11 mouse cellular contexts compared by ENCODE assay signal in the genomic region with DNA sequence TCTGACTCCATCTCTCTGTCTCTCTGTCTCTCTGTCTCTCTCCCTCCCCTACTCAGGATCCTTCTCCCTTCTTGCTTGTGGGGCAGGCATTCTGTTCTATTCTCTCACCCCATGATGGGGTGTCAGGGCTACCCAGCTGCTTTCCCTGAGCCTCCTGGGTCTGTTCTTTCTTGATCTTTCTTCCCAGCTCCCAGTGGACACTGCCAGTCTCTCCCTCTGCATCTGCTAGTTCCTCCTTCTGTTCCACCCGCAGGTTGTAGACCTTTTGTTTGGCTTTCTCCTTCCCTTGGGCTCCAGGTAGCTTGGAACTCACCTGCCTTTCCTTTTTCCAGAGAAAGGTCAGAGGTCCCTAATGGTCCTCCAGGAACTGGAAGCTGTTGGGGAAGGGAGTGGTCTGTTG. TPM values are rescaled to one million over a fixed set of nuclear protein-coding genes. Genes with fewer than 3 reads are reported as not detected.
DNase-seq lines count a peak whose midpoint lies in the region; ATAC-seq and TF ChIP-seq lines count a peak whose summit lies in the region.
"Had no signal": no experiment of that assay in that cellular context is flagged by ENCODE, and none has a peak within 500 bp of the region (broad histone marks: within the 10 kb centered on the region; RNA-seq: fewer than 3 reads in every experiment).

No protein-coding gene starts in this region.

- H3K4me1 ChIP-seq in kidney, embryonic 14.5 days (ENCODE audit: control insufficient read depth, insufficient read depth, low read length), result peaks cover 36% of the 10 kb centered on the region
- H3K4me1 ChIP-seq in embryonic facial prominence, embryonic 14.5 days (ENCODE audit: control insufficient read depth, insufficient read depth, low read length), result peaks cover 37% of the 10 kb centered on the region
- peaks cover 25% of the 10 kb centered on the region for H3K4me1 ChIP-seq in intestine, embryonic 16.5 days (ENCODE audit: control insufficient read depth, insufficient read depth, low read length)
- peaks cover 22% of the 10 kb centered on the region; the same call in 1 of the 2 replicates for H3K4me1 ChIP-seq in midbrain, postnatal 0 days (ENCODE audit: insufficient read depth, low read length)

- no peak for TF ChIP-seq CTCF in midbrain, postnatal 0 days (IDR thresholded peaks at IDR 0.05)

- no peaks in the 10 kb centered on the region for H3K27me3 ChIP-seq in kidney, embryonic 14.5 days (ENCODE audit: control insufficient read depth, insufficient read depth, low read length)
- H3K27me3 ChIP-seq in embryonic facial prominence, embryonic 14.5 days (replicated peaks; ENCODE audit: control insufficient read depth, insufficient read depth, low read length), result no peaks in the 10 kb centered on the region
- H3K27me3 ChIP-seq in intestine, embryonic 16.5 days (replicated peaks; ENCODE audit: control insufficient read depth, insufficient read depth, low read length), result no peaks in the 10 kb centered on the region
- no peaks in the 10 kb centered on the region for H3K27me3 ChIP-seq in midbrain, postnatal 0 days (ENCODE audit: insufficient read depth, low read length)

- H3K4me2 ChIP-seq in kidney, embryonic 14.5 days (replicated peaks; ENCODE audit: low read depth, low read length), result peak overlapping the region; percentile 90
- H3K4me2 ChIP-seq in embryonic facial prominence, embryonic 14.5 days (ENCODE audit: low read depth, low read length), result peak overlapping the region; percentile 69
- peak overlapping the region; percentile 46 for H3K4me2 ChIP-seq in intestine, embryonic 16.5 days (ENCODE audit: low read depth, low read length)
- peak overlapping the region; percentile 88 for H3K4me2 ChIP-seq in midbrain, postnatal 0 days (ENCODE audit: low read depth, low read length, poor library complexity, severe bottlenecking)

- ATAC-seq in kidney, embryonic 14.5 days (ENCODE audit: low FRiP score, low TSS enrichment), result no peak
- ATAC-seq in embryonic facial prominence, embryonic 14.5 days (ENCODE audit: low read depth), result no peak
- ATAC-seq in intestine, embryonic 16.5 days, result no peak
- no peak for ATAC-seq in midbrain, postnatal 0 days (ENCODE audit: low FRiP score)

- peak overlapping the region; percentile 19; the same call in 1 of the 2 replicates for H3K9ac ChIP-seq in kidney, embryonic 14.5 days (ENCODE audit: low read depth, low read length)
- peak overlapping the region; percentile 85 for H3K9ac ChIP-seq in embryonic facial prominence, embryonic 14.5 days (ENCODE audit: low read depth, low read length)
- no peak overlapping the region for H3K9ac ChIP-seq in intestine, embryonic 16.5 days (ENCODE audit: low read depth, low read length)
- peak overlapping the region; percentile 97 for H3K9ac ChIP-seq in midbrain, postnatal 0 days (replicated peaks; ENCODE audit: low read length, poor library complexity, severe bottlenecking)

- no peak for DNase-seq in kidney, postnatal 10 days
- DNase-seq in embryonic facial prominence, embryonic 14.5 days (ENCODE audit: low spot score), result no peak
- DNase-seq in midbrain, postnatal 0 days (ENCODE audit: low spot score), result no peak
- no peak for DNase-seq in left cerebral cortex, postnatal 25 days (ENCODE audit: low spot score in 2 of 2)
- DNase-seq in layer of hippocampus, adult 11-12 months (ENCODE audit: low spot score), result no peak
- no peak for DNase-seq in left cerebral cortex, adult 8-10 months (ENCODE audit: low spot score in 2 of 2)
- DNase-seq: thymus, postnatal 4 days had no signal

- H3K4me3 ChIP-seq in kidney, embryonic 14.5 days (ENCODE audit: low read length), result peak overlapping the region; percentile 75; the same call in 1 of the 2 replicates
- peak overlapping the region; percentile 81 for H3K4me3 ChIP-seq in embryonic facial prominence, embryonic 14.5 days (ENCODE audit: low read depth, low read length)
- no peak overlapping the region; the same call in 1 of the 2 replicates for H3K4me3 ChIP-seq in intestine, embryonic 16.5 days (ENCODE audit: low read length)
- peak overlapping the region; percentile 91 for H3K4me3 ChIP-seq in midbrain, postnatal 0 days (ENCODE audit: low read depth, low read length)

- 25% methylated on average over 1 of the region's 1 CpGs for WGBS in kidney, embryonic 14.5 days
- WGBS in embryonic facial prominence, embryonic 14.5 days, result 28% methylated on average over 1 of the region's 1 CpGs
- 35% methylated on average over 1 of the region's 1 CpGs for WGBS in intestine, embryonic 16.5 days
- WGBS in midbrain, postnatal 0 days, result 17% methylated on average over 1 of the region's 1 CpGs

- intact Hi-C loops in left cerebral cortex, postnatal 25 days (cut with DNase I), result no loop called here

- H3K36me3 ChIP-seq in kidney, embryonic 14.5 days (ENCODE audit: control insufficient read depth, insufficient read depth, low read length), result peaks cover 11% of the 10 kb centered on the region
- H3K36me3 ChIP-seq in embryonic facial prominence, embryonic 14.5 days (ENCODE audit: control insufficient read depth, insufficient read depth, low read length), result peaks cover 12% of the 10 kb centered on the region; the same call in 1 of the 2 replicates
- H3K36me3 ChIP-seq in intestine, embryonic 16.5 days (ENCODE audit: control insufficient read depth, insufficient read depth, low read length), result no peaks in the 10 kb centered on the region
- peaks cover 23% of the 10 kb centered on the region; the same call in 1 of the 2 replicates for H3K36me3 ChIP-seq in midbrain, postnatal 0 days (ENCODE audit: insufficient read depth, low read length)

- H3K9me3 ChIP-seq in kidney, embryonic 14.5 days (ENCODE audit: control insufficient read depth, low read length), result no peaks in the 10 kb centered on the region
- H3K9me3 ChIP-seq in embryonic facial prominence, embryonic 14.5 days (ENCODE audit: control insufficient read depth, low read length), result no peaks in the 10 kb centered on the region
- no peaks in the 10 kb centered on the region for H3K9me3 ChIP-seq in intestine, embryonic 16.5 days (ENCODE audit: control insufficient read depth, low read length)
- H3K9me3 ChIP-seq in midbrain, postnatal 0 days (ENCODE audit: low read length), result no peaks in the 10 kb centered on the region

- H3K27ac ChIP-seq in kidney, embryonic 14.5 days (ENCODE audit: low read depth, low read length), result no peak overlapping the region
- H3K27ac ChIP-seq in embryonic facial prominence, embryonic 14.5 days (replicated peaks; ENCODE audit: low read depth, low read length), result peak overlapping the region; percentile 8
- no peak overlapping the region for H3K27ac ChIP-seq in intestine, embryonic 16.5 days (ENCODE audit: low read length)
- H3K27ac ChIP-seq in midbrain, postnatal 0 days (ENCODE audit: low read depth, low read length), result peak overlapping the region; percentile 59; the same call in 1 of the 2 replicates

RNA-seq across cellular contexts. Expression of a gene that starts 1.7 kb away (rescaled TPM):
- 14.7 and 18.3 TPM in 2 replicates for polyA plus RNA-seq in kidney, embryonic 14.5 days (2014; fragmentation: Nextera tagmentation; extraction: Ambion mirVana)
- 21.9 and 29.0 TPM in 2 replicates for polyA plus RNA-seq in embryonic facial prominence, embryonic 14.5 days (2014; fragmentation: Nextera tagmentation; extraction: Ambion mirVana)
- polyA plus RNA-seq in intestine, embryonic 16.5 days (2015; fragmentation: Nextera tagmentation; extraction: Ambion mirVana), result 13.2 and 13.6 TPM in 2 replicates
- 221 and 243 TPM in 2 replicates for total RNA-seq in midbrain, postnatal 0 days (2014; rRNA removed)
- polyA plus RNA-seq in midbrain, postnatal 0 days (2015; fragmentation: Nextera tagmentation; extraction: Ambion mirVana), result 158 and 161 TPM in 2 replicates
- 10 to 100 TPM; 30.8 to 31.1 TPM for total RNA-seq in left cerebral cortex, postnatal 25 days (2021)
- 10 to 100 TPM; 24.4 to 28.9 (median 28.7) TPM for total RNA-seq in left cerebral cortex, adult 8-10 months (2022)

RNA-seq across cellular contexts. Expression of a gene that starts 20.6 kb away (rescaled TPM):
- 12.0 and 14.6 TPM in 2 replicates for polyA plus RNA-seq in kidney, embryonic 14.5 days (2014; fragmentation: Nextera tagmentation; extraction: Ambion mirVana)
- 16.0 and 16.1 TPM in 2 replicates for polyA plus RNA-seq in embryonic facial prominence, embryonic 14.5 days (2014; fragmentation: Nextera tagmentation; extraction: Ambion mirVana)
- polyA plus RNA-seq in intestine, embryonic 16.5 days (2015; fragmentation: Nextera tagmentation; extraction: Ambion mirVana), result 5.2 and 5.6 TPM in 2 replicates
- total RNA-seq in midbrain, postnatal 0 days (2014; rRNA removed), result 179 and 217 TPM in 2 replicates
- 18.2 and 20.4 TPM in 2 replicates for polyA plus RNA-seq in midbrain, postnatal 0 days (2015; fragmentation: Nextera tagmentation; extraction: Ambion mirVana)
- total RNA-seq in left cerebral cortex, postnatal 25 days (2021), result 100 to 1,000 TPM; 675 to 703 TPM
- total RNA-seq in left cerebral cortex, adult 8-10 months (2022), result 100 to 1,000 TPM; 708 to 774 (median 713) TPM

RNA-seq across cellular contexts. Expression of a gene that starts 29.7 kb away (rescaled TPM):
- polyA plus RNA-seq in kidney, embryonic 14.5 days (2014; fragmentation: Nextera tagmentation; extraction: Ambion mirVana), result 30.0 and 46.5 TPM in 2 replicates
- polyA plus RNA-seq in embryonic facial prominence, embryonic 14.5 days (2014; fragmentation: Nextera tagmentation; extraction: Ambion mirVana), result 37.8 and 41.6 TPM in 2 replicates
- 42.2 and 48.2 TPM in 2 replicates for polyA plus RNA-seq in intestine, embryonic 16.5 days (2015; fragmentation: Nextera tagmentation; extraction: Ambion mirVana)
- 14.1 and 18.1 TPM in 2 replicates for total RNA-seq in midbrain, postnatal 0 days (2014; rRNA removed)
- polyA plus RNA-seq in midbrain, postnatal 0 days (2015; fragmentation: Nextera tagmentation; extraction: Ambion mirVana), result 30.8 and 32.7 TPM in 2 replicates
- 10 to 100 TPM; 87.3 to 88.7 TPM for total RNA-seq in left cerebral cortex, postnatal 25 days (2021)
- total RNA-seq in left cerebral cortex, adult 8-10 months (2022), result 100 to 1,000 TPM; 112 to 125 (median 120) TPM
- total RNA-seq: CH12.LX had no signal

RNA-seq across cellular contexts. Expression of a gene that starts 35.3 kb away (rescaled TPM):
- 0.24 TPM in 1 of 2 replicates, not detected in the other for polyA plus RNA-seq in kidney, embryonic 14.5 days (2014; fragmentation: Nextera tagmentation; extraction: Ambion mirVana)
- polyA plus RNA-seq in embryonic facial prominence, embryonic 14.5 days (2014; fragmentation: Nextera tagmentation; extraction: Ambion mirVana), result 18.6 and 19.5 TPM in 2 replicates
- polyA plus RNA-seq in intestine, embryonic 16.5 days (2015; fragmentation: Nextera tagmentation; extraction: Ambion mirVana), result 0.26 and 0.36 TPM in 2 replicates
- not detected in 2 replicates for total RNA-seq in midbrain, postnatal 0 days (2014; rRNA removed)
- polyA plus RNA-seq in midbrain, postnatal 0 days (2015; fragmentation: Nextera tagmentation; extraction: Ambion mirVana), result 0.29 and 0.39 TPM in 2 replicates
- under 1 TPM in 1 of 2 experiments, not detected in 1; 0.46 TPM for total RNA-seq in left cerebral cortex, postnatal 25 days (2021)
- under 1 TPM in 3 of 4 experiments, not detected in 1; 0.23 to 0.48 (median 0.25) TPM for total RNA-seq in left cerebral cortex, adult 8-10 months (2022)

RNA-seq across cellular contexts. Expression of a gene that starts 44.0 kb away (rescaled TPM):
- not detected in 2 replicates for polyA plus RNA-seq in kidney, embryonic 14.5 days (2014; fragmentation: Nextera tagmentation; extraction: Ambion mirVana)
- polyA plus RNA-seq in embryonic facial prominence, embryonic 14.5 days (2014; fragmentation: Nextera tagmentation; extraction: Ambion mirVana), result 0.25 and 0.61 TPM in 2 replicates
- not detected in 2 replicates for polyA plus RNA-seq in intestine, embryonic 16.5 days (2015; fragmentation: Nextera tagmentation; extraction: Ambion mirVana)
- not detected in 2 replicates for total RNA-seq in midbrain, postnatal 0 days (2014; rRNA removed)
- not detected in 2 replicates for polyA plus RNA-seq in midbrain, postnatal 0 days (2015; fragmentation: Nextera tagmentation; extraction: Ambion mirVana)
- not detected for total RNA-seq in left cerebral cortex, postnatal 25 days (2021)
- total RNA-seq in left cerebral cortex, adult 8-10 months (2022), result not detected
- total RNA-seq: CH12.LX; layer of hippocampus, postnatal 25 days had no signal

Comparison
In these comparisons a context has a peak if more than half of its experiments do, and no peak if none do; other contexts are left out.
1. H3K27ac ChIP-seq: peak in embryonic facial prominence, embryonic 14.5 days (single experiment) and midbrain, postnatal 0 days (single experiment); none in kidney, embryonic 14.5 days (single experiment) and intestine, embryonic 16.5 days (single experiment).
2. Peak in every context shown above with its lines, with median percentiles within 50 percentile points of each other: H3K4me2 ChIP-seq.